8 mouse cellular contexts compared by ENCODE assay signal in the genomic region with DNA sequence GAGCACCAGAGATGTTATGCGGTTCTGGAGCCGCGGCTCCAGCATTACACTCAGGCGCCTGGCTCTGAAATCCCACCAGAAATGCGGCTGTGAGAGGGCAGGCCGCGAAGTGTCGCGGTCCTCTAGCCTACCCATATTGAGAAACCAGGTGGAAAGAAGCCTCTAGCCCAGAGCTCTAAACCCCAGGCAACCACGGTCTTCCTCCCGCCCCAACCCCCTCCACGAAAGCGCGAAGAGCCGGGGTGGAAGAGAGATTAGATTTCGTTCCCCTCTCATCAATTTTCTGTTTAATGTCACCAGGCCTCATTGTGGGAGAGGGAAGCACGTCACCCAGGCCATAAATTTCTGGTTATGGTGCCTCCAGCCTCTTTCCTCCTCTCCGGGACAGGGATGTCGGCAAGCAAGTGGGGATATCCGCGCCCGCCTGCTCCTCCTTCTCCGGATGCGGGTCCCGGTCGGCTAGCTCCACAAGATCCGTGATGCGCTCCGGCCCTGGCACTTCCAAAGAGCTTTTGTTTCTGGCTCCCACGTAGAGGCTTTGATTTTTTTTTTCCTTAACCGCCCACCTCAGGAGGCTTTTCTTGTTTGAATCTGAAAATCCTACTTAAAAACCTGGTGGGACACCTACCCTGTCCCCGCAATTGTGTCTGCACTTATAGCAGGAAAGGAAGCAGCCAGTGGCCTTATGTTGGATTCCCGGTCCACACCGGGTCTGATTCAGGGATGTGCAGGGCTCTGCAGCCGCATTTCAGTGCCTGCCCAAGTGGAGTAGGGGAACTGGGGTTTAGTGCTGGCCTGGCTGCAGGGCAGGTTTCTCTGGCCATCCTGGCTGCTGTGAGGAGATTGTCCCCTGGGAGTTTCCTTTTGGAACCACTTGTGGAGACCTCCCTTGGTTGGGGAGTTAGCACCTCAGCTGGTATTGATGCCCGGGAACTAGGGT. TPM values are rescaled to one million over a fixed set of nuclear protein-coding genes. Genes with fewer than 3 reads are reported as not detected.
DNase-seq lines count a peak whose midpoint lies in the region; ATAC-seq and TF ChIP-seq lines count a peak whose summit lies in the region.

No protein-coding gene starts in this region.

- no peak for TF ChIP-seq CTCF in liver, adult 2 months (IDR thresholded peaks at IDR 0.05; ENCODE audit: low read depth, low read length)

- H3K36me3 ChIP-seq in megakaryocyte, embryonic 14.5 days (replicated peaks; ENCODE audit: low read length), result peaks cover 48% of the 10 kb centered on the region
- H3K36me3 ChIP-seq in embryonic facial prominence, embryonic 10.5 days (replicated peaks), result no peaks in the 10 kb centered on the region; the same call in 1 of the 2 replicates
- H3K36me3 ChIP-seq in hindbrain, embryonic 13.5 days, result no peaks in the 10 kb centered on the region
- H3K36me3 ChIP-seq in liver, adult 2 months (ENCODE audit: control insufficient read depth, insufficient read depth, low read length), result no peaks in the 10 kb centered on the region

- DNase-seq in embryonic facial prominence, embryonic 10.5 days (ENCODE audit: low spot score), result peak; percentile 65
- no peak for DNase-seq in liver, adult 2 months (ENCODE audit: extremely low read depth, low read depth, low spot score)
- peak; percentile 41 for DNase-seq in retina, embryonic 14.5 days (ENCODE audit: low spot score)
- DNase-seq in ovary, postnatal 36 days (ENCODE audit: low spot score), result no peak

- no peaks in the 10 kb centered on the region for H3K79me2 ChIP-seq in liver, adult 2 months (ENCODE audit: control insufficient read depth, insufficient read depth, low read length)

- H3K27me3 ChIP-seq in megakaryocyte, embryonic 14.5 days (replicated peaks), result peaks cover 8% of the 10 kb centered on the region
- H3K27me3 ChIP-seq in embryonic facial prominence, embryonic 10.5 days (replicated peaks; ENCODE audit: low read depth, poor library complexity, severe bottlenecking), result 0 out of 2 replicates have a peak, but pooled peaks cover 17% of the 10 kb centered on the region
- H3K27me3 ChIP-seq in hindbrain, embryonic 13.5 days, result no peaks in the 10 kb centered on the region
- no peaks in the 10 kb centered on the region for H3K27me3 ChIP-seq in liver, adult 2 months (ENCODE audit: control insufficient read depth, insufficient read depth, low read length)

- 6% methylated on average over 36 of the region's 36 CpGs for WGBS in embryonic facial prominence, embryonic 10.5 days
- WGBS in hindbrain, embryonic 13.5 days, result 4% methylated on average over 36 of the region's 36 CpGs
- 34% methylated on average over 36 of the region's 36 CpGs for WGBS in liver, adult 2 months

- H3K4me1 ChIP-seq in megakaryocyte, embryonic 14.5 days, result peaks cover 89% of the 10 kb centered on the region
- peaks cover 99% of the 10 kb centered on the region for H3K4me1 ChIP-seq in embryonic facial prominence, embryonic 10.5 days
- H3K4me1 ChIP-seq in hindbrain, embryonic 13.5 days (replicated peaks), result peaks cover 90% of the 10 kb centered on the region
- H3K4me1 ChIP-seq in liver, adult 2 months (ENCODE audit: control insufficient read depth, insufficient read depth, low read length), result peaks cover 24% of the 10 kb centered on the region

- H3K27ac ChIP-seq in embryonic facial prominence, embryonic 10.5 days (replicated peaks), result peak overlapping the region; percentile 99
- H3K27ac ChIP-seq in hindbrain, embryonic 13.5 days, result peak overlapping the region; percentile 100
- 0 out of 2 replicates have a peak overlapping the region, but pooled peaks have one; percentile 3 for H3K27ac ChIP-seq in liver, adult 2 months (replicated peaks; ENCODE audit: insufficient read depth, low read depth, low read length)

- no peak for TF ChIP-seq POLR2A in liver, adult 2 months (IDR thresholded peaks at IDR 0.05; ENCODE audit: extremely low read depth, insufficient read depth, low read length)

- H3K9me3 ChIP-seq in megakaryocyte, embryonic 14.5 days, result no peaks in the 10 kb centered on the region
- no peaks in the 10 kb centered on the region for H3K9me3 ChIP-seq in embryonic facial prominence, embryonic 10.5 days
- H3K9me3 ChIP-seq in hindbrain, embryonic 13.5 days, result no peaks in the 10 kb centered on the region

- peak overlapping the region; percentile 51 for H3K4me2 ChIP-seq in hindbrain, embryonic 13.5 days

- H3K4me3 ChIP-seq in megakaryocyte, embryonic 14.5 days (replicated peaks), result peak overlapping the region; percentile 79
- H3K4me3 ChIP-seq in embryonic facial prominence, embryonic 10.5 days, result peak overlapping the region; percentile 52
- peak overlapping the region; percentile 5 for H3K4me3 ChIP-seq in hindbrain, embryonic 13.5 days
- peak overlapping the region; percentile 6; the same call in 1 of the 2 replicates for H3K4me3 ChIP-seq in liver, adult 2 months (ENCODE audit: insufficient read depth, low read depth, low read length)

- no peak for ATAC-seq in megakaryocyte, adult 5-6 weeks (ENCODE audit: poor library complexity, severe bottlenecking)
- no peak for ATAC-seq in hindbrain, embryonic 13.5 days (ENCODE audit: low FRiP score)
- ATAC-seq in inflammation-experienced regulatory T-cells, adult 6 months, result no peak

- peak overlapping the region; percentile 72 for H3K9ac ChIP-seq in hindbrain, embryonic 13.5 days
- peak overlapping the region; percentile 20; the same call in 1 of the 2 replicates for H3K9ac ChIP-seq in liver, adult 2 months (ENCODE audit: low read depth, low read length)

RNA-seq across cellular contexts. Expression of gene Bahcc1, which starts 7.2 kb away (rescaled TPM):
- polyA plus RNA-seq in megakaryocyte, embryonic 14.5 days (2012; ENCODE audit: insufficient read depth, low replicate concordance), result 10.2 and 26.1 TPM in 2 replicates
- total RNA-seq in megakaryocyte, adult 5-6 weeks (2015), result 3.1 and 4.4 TPM in 2 replicates
- 1.3 and 1.7 TPM in 2 replicates for total RNA-seq in megakaryocyte, adult 5-6 weeks (2017)
- polyA plus RNA-seq in embryonic facial prominence, embryonic 10.5 days (2016; fragmentation: Nextera tagmentation; extraction: Ambion mirVana), result 18.0 and 18.4 TPM in 2 replicates
- polyA plus RNA-seq in hindbrain, embryonic 13.5 days (2015; fragmentation: Nextera tagmentation; extraction: Ambion mirVana), result 13.6 and 17.0 TPM in 2 replicates
- 1.2 and 1.5 TPM in 2 replicates for total RNA-seq in liver, adult 2 months (2014; rRNA removed)
- polyA plus RNA-seq in liver, adult 2 months (2012; rRNA removed), result 3.4 and 3.5 TPM in 2 replicates
- polyA plus RNA-seq in inflammation-experienced regulatory T-cells, adult 6 months (2017; shearing (Covaris generic)), result not detected

Comparison
In these comparisons a context has a peak if more than half of its experiments do, and no peak if none do; other contexts are left out.
1. H3K4me3 ChIP-seq: peak in every context shown above with its lines; median percentile 79 in megakaryocyte, embryonic 14.5 days; 52 in embryonic facial prominence, embryonic 10.5 days; 6 in liver, adult 2 months; 5 in hindbrain, embryonic 13.5 days.
2. DNase-seq: peak in embryonic facial prominence, embryonic 10.5 days (single experiment) and retina, embryonic 14.5 days (single experiment); none in liver, adult 2 months (single experiment) and ovary, postnatal 36 days (single experiment).
3. H3K27ac ChIP-seq: peak in every context shown above with its lines; median percentile 100 in hindbrain, embryonic 13.5 days; 99 in embryonic facial prominence, embryonic 10.5 days; 3 in liver, adult 2 months.